Mouse (Mus musculus) testis, adult 2 months (tissue): Measurements from ENCODE around the gene Fig4. TPM values are rescaled to one million over a fixed set of nuclear protein-coding genes. Genes with fewer than 3 reads are reported as not detected.

ENCODE experiments used
- H3K27ac ChIP-seq: fragments of 200-500 bp; 2 replicates; pipeline ENCODE4 v1.5.1; 2012; ENCODE audit warnings: low read depth, low read length; ENCODE audit not compliant: control insufficient read depth, insufficient read depth
- H3K27me3 ChIP-seq: fragments of 200-500 bp; 2 replicates; pipeline ENCODE4 v1.6.1; 2012; ENCODE audit warnings: mild to moderate bottlenecking, low read length, moderate library complexity; ENCODE audit not compliant: control insufficient read depth, insufficient read depth
- H3K36me3 ChIP-seq: fragments of 200-500 bp; 2 replicates; pipeline ENCODE4 v1.6.1; 2012; ENCODE audit warnings: mild to moderate bottlenecking, low read length; ENCODE audit not compliant: control insufficient read depth, insufficient read depth
- H3K4me1 ChIP-seq: fragments of 200-500 bp; 2 replicates; pipeline ENCODE4 v1.6.1; 2012; ENCODE audit warnings: low read length; ENCODE audit not compliant: control insufficient read depth, insufficient read depth
- H3K4me3 ChIP-seq: fragments of 200-500 bp; 2 replicates; pipeline ENCODE4 v1.5.1; 2012; ENCODE audit warnings: low read depth, mild to moderate bottlenecking, low read length, moderate library complexity, mixed read lengths; ENCODE audit not compliant: control insufficient read depth
- CTCF ChIP-seq: fragments of 200-500 bp; IDR thresholded peaks from 2 replicates; pipeline ENCODE4 v1.5.1; 2012; ENCODE audit warnings: low read depth, mild to moderate bottlenecking, inconsistent platforms, low read length, moderate library complexity; ENCODE audit not compliant: control insufficient read depth, insufficient read depth, insufficient replicate concordance
- POLR2A ChIP-seq: fragments of 200-500 bp; IDR thresholded peaks from 2 replicates; pipeline ENCODE4 v1.6.1; 2012; ENCODE audit warnings: low read depth, mild to moderate bottlenecking, inconsistent platforms, low read length, moderate library complexity; ENCODE audit not compliant: control insufficient read depth
- polyA plus RNA-seq: library from polyadenylated mRNA; depleted of rRNA; stranded (reverse); fragments of >200 nt; gene quantifications from 2 replicates; pipeline ENCODE4 v1.2.3, GENCODE M21; 2012

The Fig4 gene
- polyA plus RNA-seq, 1 experiment: 10.3 TPM

DNA sequence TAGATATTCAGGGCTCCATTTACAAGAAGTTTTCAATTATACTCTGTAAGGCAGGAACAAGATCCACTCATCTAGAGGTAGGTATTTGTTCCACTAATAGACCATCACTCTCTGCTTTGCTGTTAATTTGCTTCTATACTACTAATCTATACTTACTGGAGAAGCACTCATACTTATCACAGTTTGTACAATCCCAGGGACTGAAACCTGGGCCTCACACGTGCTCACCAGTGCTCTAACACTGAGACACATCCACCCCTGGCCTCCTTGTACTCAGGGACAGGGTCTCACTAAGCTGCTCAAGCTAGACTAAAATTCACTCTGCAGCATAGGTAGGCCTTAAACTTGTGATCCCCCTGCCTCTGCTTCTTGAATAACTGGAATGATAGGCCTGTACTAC, 41.8 kb downstream of the Fig4 start:
- Histone ChIP-seq H3K36me3 (peaks cover 1% of the 10 kb centered on the region; the same call in 1 of the 2 replicates), H3K4me3 (no peak overlapping the region), H3K27ac (no peak overlapping the region), H3K4me1 (no peaks in the 10 kb centered on the region), H3K27me3 (no peaks in the 10 kb centered on the region)
- TF ChIP-seq CTCF (no peak), POLR2A (no peak)

DNA sequence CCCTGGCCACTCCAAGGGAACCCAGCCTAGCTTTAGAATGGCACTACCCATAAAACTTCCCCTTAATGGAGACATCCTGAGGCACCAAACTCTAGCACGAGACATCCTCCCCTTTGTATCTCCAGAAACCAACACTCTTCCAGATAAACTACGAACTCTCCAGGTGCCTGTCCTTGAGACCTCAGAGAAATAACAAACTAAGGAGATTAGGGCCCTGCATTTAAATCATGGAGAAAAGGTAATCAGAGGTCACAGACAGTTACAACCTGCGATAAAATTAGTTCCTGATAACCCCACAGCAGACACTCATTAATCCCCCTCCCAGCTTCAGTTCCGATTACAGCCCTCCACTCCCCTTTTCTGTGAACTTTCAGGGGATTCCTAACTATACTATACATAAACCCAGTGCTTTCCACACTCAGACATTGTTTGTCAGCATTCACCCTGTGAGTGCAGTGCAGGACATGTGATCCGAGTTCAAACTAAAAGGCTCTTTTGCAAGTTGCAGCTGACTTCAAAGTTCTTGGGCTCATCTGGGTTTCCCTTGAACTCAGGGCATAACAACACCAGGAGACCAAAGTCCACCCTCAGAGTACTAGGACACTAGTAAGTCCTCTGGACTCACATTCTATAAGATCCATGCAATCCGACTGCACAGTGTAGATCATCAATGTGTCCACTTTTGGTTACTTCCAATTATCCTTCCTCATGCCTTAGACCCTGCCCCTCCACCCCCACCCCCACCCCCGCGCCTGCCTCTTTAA, 42.6 kb downstream of the Fig4 start:
- Histone ChIP-seq H3K27ac (no peak overlapping the region), H3K36me3 (peaks cover 1% of the 10 kb centered on the region; the same call in 1 of the 2 replicates), H3K4me1 (no peaks in the 10 kb centered on the region), H3K27me3 (no peaks in the 10 kb centered on the region), H3K4me3 (no peak overlapping the region)
- TF ChIP-seq POLR2A (no peak), CTCF (no peak)

DNA sequence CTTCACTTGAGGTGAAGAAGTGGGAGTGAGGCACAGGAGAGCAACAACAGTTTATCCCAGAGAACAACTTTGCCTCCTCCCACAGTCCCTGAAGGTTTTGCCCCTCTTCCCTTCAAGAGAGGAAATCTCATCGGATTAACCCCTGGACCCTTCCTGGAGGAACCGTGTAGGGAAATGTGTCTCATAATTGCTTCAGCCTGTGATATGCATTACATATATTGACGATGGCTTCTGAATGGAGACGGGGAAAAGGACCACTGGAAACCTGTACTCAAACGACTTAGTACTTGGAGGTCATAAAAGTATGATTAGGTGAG, 52.4 kb downstream of the Fig4 start:
- Histone ChIP-seq H3K27ac (no peak overlapping the region), H3K27me3 (no peaks in the 10 kb centered on the region), H3K36me3 (peaks cover 4% of the 10 kb centered on the region; the same call in 1 of the 2 replicates), H3K4me1 (no peaks in the 10 kb centered on the region), H3K4me3 (no peak overlapping the region)
- TF ChIP-seq CTCF (no peak), POLR2A (no peak)

DNA sequence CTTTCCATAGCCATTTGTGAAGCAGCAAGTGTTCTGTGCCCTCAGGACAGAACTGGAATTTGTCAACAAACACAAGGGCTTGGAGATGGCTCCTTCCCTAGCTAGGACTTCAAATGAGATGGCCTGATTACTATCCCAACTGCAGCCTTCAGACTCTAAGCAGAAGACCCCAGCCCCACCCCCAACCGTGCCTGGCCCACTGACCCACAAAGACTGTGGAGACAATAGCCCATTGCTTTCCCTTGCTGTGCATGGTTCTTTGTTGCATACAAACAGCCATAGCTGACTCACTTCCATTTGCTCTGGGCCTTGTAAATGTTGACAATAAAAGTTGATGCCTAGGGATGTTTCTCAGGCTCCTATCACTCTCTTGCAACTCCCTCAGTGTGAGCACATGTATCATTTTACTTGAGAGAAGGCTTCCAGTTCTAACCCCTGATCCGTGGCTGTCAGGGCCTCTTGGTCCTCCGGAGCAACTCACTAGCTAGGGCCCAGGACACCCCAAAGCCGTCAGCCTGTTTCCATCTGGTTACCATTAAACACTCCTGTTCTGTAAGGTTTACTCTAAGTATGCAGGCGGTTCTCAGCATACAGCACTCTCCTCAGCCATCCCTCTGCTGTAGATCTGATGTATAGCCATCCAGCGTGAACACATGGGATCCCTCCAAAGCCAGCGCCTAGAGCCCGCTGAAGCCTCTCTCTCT, 52.9 kb downstream of the Fig4 start:
- no peaks in the 10 kb centered on the region for H3K4me1 ChIP-seq
- H3K27ac ChIP-seq: no peak overlapping the region
- H3K27me3 ChIP-seq: no peaks in the 10 kb centered on the region
- H3K36me3 ChIP-seq: peaks cover 4% of the 10 kb centered on the region; the same call in 1 of the 2 replicates
- TF ChIP-seq CTCF (no peak), POLR2A (no peak)
- no peak overlapping the region for H3K4me3 ChIP-seq

DNA sequence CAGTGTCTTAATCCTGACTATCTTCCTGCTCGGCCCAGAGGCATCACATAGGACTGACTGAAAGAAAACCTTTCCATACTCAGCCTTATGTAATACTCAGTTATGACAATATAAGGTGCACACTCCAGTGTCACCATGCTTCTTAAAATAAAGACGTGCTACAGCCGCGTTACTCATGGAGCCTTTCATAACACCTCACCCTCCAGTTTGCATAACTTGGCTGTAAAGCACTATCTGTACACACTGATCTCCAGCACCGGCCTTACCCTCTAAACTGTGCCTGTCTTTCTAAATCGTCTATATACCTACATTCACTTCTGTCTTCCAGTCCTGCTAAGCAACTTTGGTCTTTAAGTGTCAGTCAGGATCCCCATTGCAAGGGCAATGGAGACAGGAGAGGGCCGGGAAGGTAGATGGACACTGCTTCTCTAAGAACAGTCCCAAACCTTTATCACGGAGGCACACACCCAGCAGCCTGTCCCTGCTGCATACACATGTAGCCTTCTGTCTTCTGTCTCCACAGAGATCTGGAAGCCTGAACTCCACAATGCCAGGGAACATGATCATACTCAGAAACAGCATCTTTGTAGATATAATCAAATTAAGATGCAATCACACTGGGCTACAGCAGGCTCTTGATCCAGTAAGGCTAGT, 53.9 kb downstream of the Fig4 start:
- no peaks in the 10 kb centered on the region for H3K4me1 ChIP-seq
- no peaks in the 10 kb centered on the region for H3K27me3 ChIP-seq
- no peak for TF ChIP-seq POLR2A
- TF ChIP-seq CTCF: no peak
- peaks cover 4% of the 10 kb centered on the region; the same call in 1 of the 2 replicates for H3K36me3 ChIP-seq
- no peak overlapping the region for H3K4me3 ChIP-seq
- no peak overlapping the region for H3K27ac ChIP-seq

DNA sequence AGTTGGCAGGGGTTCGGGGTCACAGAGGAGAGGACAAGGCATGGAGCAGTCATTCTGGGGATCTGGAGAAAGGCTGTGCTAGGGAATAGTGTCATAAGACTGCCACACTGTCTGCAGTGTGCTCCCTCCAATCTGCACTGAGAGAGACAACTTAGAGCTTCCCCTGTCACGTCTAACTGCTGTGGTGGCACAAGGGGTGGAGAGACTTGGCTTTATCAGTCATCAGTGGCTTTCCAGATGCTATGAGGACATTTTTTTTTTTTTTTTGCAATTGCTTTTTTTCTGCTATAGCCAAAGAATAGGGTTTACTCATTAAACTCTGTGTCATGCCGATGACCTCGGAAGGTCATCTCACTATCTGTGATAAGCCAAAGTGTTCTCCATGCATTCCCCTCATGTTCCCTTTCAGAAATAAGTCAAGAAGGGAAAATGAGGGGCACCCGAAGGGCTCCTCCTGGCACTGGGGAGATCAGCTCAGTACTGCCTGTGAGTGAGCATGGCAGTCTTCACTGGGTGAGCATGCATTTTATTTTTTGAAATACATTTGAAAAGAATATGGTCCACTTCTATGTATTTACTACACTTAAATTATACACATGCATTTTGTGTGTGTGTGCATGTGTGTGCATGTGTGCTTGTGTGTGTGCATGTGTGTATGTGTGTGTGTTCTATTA, 55.1 kb downstream of the Fig4 start:
- Histone ChIP-seq H3K27ac (no peak overlapping the region), H3K36me3 (peaks cover 2% of the 10 kb centered on the region; the same call in 1 of the 2 replicates), H3K4me3 (no peak overlapping the region), H3K4me1 (no peaks in the 10 kb centered on the region), H3K27me3 (no peaks in the 10 kb centered on the region)
- no peak for TF ChIP-seq CTCF
- no peak for TF ChIP-seq POLR2A

DNA sequence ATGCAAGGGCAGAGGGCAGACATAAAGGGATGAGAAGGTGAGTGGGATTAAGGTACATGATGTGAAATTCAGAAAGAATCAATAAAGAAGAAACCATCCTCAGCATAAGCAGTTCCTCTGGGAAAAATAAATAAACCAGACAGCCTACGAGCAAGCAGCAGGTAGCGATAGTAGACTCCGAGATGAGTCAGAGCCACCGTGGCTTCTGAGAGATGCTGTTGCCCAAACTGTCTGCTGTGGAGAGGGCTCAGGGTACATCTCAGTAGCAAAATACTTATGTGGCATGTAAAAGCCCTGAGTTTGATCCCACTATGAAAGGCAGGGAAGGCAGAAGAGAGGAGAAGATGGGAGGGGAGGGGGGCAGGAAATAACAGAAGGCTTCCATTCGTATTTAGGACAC, 56.9 kb downstream of the Fig4 start:
- TF ChIP-seq CTCF (no peak), POLR2A (no peak)
- Histone ChIP-seq H3K27ac (no peak overlapping the region), H3K27me3 (no peaks in the 10 kb centered on the region), H3K4me1 (no peaks in the 10 kb centered on the region), H3K36me3 (peaks cover under 1% of the 10 kb centered on the region; the same call in 1 of the 2 replicates), H3K4me3 (no peak overlapping the region)
